Mouse (Mus musculus): Measurements from ENCODE around the gene Lmntd2. TPM values are rescaled to one million over a fixed set of nuclear protein-coding genes. Genes with fewer than 3 reads are reported as not detected.

Gene Lmntd2
- polyA plus RNA-seq, 1 experiment from 2014 or later: 4.0 TPM

- peak within 1 kb of the TSS; percentile 92 for H3K27ac ChIP-seq (ENCODE audit: low read length)
- peak within 1 kb of the TSS; percentile 79 for H3K4me2 ChIP-seq (ENCODE audit: low read depth, low read length)
- under 1% methylated on average over 76 of the region's 76 CpGs for WGBS
- H3K4me3 ChIP-seq (ENCODE audit: low read length): peak within 1 kb of the TSS; percentile 82
- peaks cover 7% of the 10 kb centered on the region; the same call in 1 of the 2 replicates for H3K36me3 ChIP-seq (ENCODE audit: control insufficient read depth, insufficient read depth, low read length)
- peak; percentile 94 for ATAC-seq
- peaks cover 8% of the 10 kb centered on the region for H3K4me1 ChIP-seq (ENCODE audit: control insufficient read depth, insufficient read depth, low read length)
- peak within 1 kb of the TSS; percentile 98 for H3K9ac ChIP-seq (ENCODE audit: low read depth, low read length)
- no peaks in the 10 kb centered on the region for H3K27me3 ChIP-seq (replicated peaks; ENCODE audit: control insufficient read depth, insufficient read depth, low read length)
- no peaks in the 10 kb centered on the region for H3K9me3 ChIP-seq (ENCODE audit: control insufficient read depth, low read length)
These were observed 14.6 kb upstream of the Lmntd2 start, which contains the start of gene Phrf1 for GRCm38 (mm10) chr7:141228279-141229067. Gene Phrf1, plus strand, starts transcription at chr7:141228784.

- no peaks in the 10 kb centered on the region for H3K27me3 ChIP-seq (replicated peaks; ENCODE audit: control insufficient read depth, insufficient read depth, low read length)
- peaks cover 11% of the 10 kb centered on the region for H3K4me1 ChIP-seq (ENCODE audit: control insufficient read depth, insufficient read depth, low read length)
- 79% methylated on average over 4 of the region's 4 CpGs for WGBS
- 0 out of 2 replicates have a peak overlapping the region, but pooled peaks have one; percentile 15 for H3K9ac ChIP-seq (ENCODE audit: low read depth, low read length)
- no peak overlapping the region for H3K4me2 ChIP-seq (ENCODE audit: low read depth, low read length)
- no peaks in the 10 kb centered on the region for H3K9me3 ChIP-seq (ENCODE audit: control insufficient read depth, low read length)
- no peak overlapping the region for H3K4me3 ChIP-seq (ENCODE audit: low read length)
- H3K36me3 ChIP-seq (ENCODE audit: control insufficient read depth, insufficient read depth, low read length): peaks cover 4% of the 10 kb centered on the region; the same call in 1 of the 2 replicates
- ATAC-seq: peak; percentile 16; the same call in 1 of the 2 replicates
- H3K27ac ChIP-seq (ENCODE audit: low read length): no peak overlapping the region
These were observed 13.9 kb upstream of the Lmntd2 start for GRCm38 (mm10) chr7:141227796-141228195.

GRCm38 (mm10) chr7:141226535-141226934, 12.7 kb upstream of the Lmntd2 start:
- Histone ChIP-seq H3K4me1 (ENCODE audit: control insufficient read depth, insufficient read depth, low read length) (peaks cover 19% of the 10 kb centered on the region), H3K36me3 (ENCODE audit: control insufficient read depth, insufficient read depth, low read length) (no peaks in the 10 kb centered on the region), H3K27me3 (replicated peaks; ENCODE audit: control insufficient read depth, insufficient read depth, low read length) (no peaks in the 10 kb centered on the region), H3K4me2 (ENCODE audit: low read depth, low read length) (no peak overlapping the region), H3K27ac (ENCODE audit: low read length) (no peak overlapping the region), H3K9ac (ENCODE audit: low read depth, low read length) (no peak overlapping the region), H3K4me3 (ENCODE audit: low read length) (no peak overlapping the region), H3K9me3 (ENCODE audit: control insufficient read depth, low read length) (no peaks in the 10 kb centered on the region)
- no peak for ATAC-seq
- WGBS: 78% methylated on average over 6 of the region's 6 CpGs

- H3K4me2 ChIP-seq (ENCODE audit: low read depth, low read length): no peak overlapping the region
- peaks cover 4% of the 10 kb centered on the region; the same call in 1 of the 2 replicates for H3K36me3 ChIP-seq (ENCODE audit: control insufficient read depth, insufficient read depth, low read length)
- no peaks in the 10 kb centered on the region for H3K9me3 ChIP-seq (ENCODE audit: control insufficient read depth, low read length)
- H3K4me3 ChIP-seq (ENCODE audit: low read length): no peak overlapping the region
- no peaks in the 10 kb centered on the region for H3K27me3 ChIP-seq (replicated peaks; ENCODE audit: control insufficient read depth, insufficient read depth, low read length)
- peak overlapping the region; percentile 54 for H3K9ac ChIP-seq (ENCODE audit: low read depth, low read length)
- 80% methylated on average over 4 of the region's 4 CpGs for WGBS
- H3K27ac ChIP-seq (ENCODE audit: low read length): peak overlapping the region; percentile 93
- no peak for ATAC-seq
- peaks cover 37% of the 10 kb centered on the region for H3K4me1 ChIP-seq (ENCODE audit: control insufficient read depth, insufficient read depth, low read length)
These were observed 8.9 kb upstream of the Lmntd2 start for GRCm38 (mm10) chr7:141222696-141223215.

GRCm38 (mm10) chr7:141222126-141222467, 8.2 kb upstream of the Lmntd2 start:
- Histone ChIP-seq H3K4me1 (ENCODE audit: control insufficient read depth, insufficient read depth, low read length) (peaks cover 43% of the 10 kb centered on the region), H3K27ac (ENCODE audit: low read length) (peak overlapping the region; percentile 93), H3K4me3 (ENCODE audit: low read length) (peak overlapping the region; percentile 31), H3K9me3 (ENCODE audit: control insufficient read depth, low read length) (no peaks in the 10 kb centered on the region), H3K36me3 (ENCODE audit: control insufficient read depth, insufficient read depth, low read length) (peaks cover 4% of the 10 kb centered on the region; the same call in 1 of the 2 replicates), H3K27me3 (replicated peaks; ENCODE audit: control insufficient read depth, insufficient read depth, low read length) (no peaks in the 10 kb centered on the region), H3K9ac (ENCODE audit: low read depth, low read length) (peak overlapping the region; percentile 54), H3K4me2 (ENCODE audit: low read depth, low read length) (peak overlapping the region; percentile 52)
- WGBS: 8% methylated on average over 8 of the region's 8 CpGs
- ATAC-seq: no peak

DNA sequence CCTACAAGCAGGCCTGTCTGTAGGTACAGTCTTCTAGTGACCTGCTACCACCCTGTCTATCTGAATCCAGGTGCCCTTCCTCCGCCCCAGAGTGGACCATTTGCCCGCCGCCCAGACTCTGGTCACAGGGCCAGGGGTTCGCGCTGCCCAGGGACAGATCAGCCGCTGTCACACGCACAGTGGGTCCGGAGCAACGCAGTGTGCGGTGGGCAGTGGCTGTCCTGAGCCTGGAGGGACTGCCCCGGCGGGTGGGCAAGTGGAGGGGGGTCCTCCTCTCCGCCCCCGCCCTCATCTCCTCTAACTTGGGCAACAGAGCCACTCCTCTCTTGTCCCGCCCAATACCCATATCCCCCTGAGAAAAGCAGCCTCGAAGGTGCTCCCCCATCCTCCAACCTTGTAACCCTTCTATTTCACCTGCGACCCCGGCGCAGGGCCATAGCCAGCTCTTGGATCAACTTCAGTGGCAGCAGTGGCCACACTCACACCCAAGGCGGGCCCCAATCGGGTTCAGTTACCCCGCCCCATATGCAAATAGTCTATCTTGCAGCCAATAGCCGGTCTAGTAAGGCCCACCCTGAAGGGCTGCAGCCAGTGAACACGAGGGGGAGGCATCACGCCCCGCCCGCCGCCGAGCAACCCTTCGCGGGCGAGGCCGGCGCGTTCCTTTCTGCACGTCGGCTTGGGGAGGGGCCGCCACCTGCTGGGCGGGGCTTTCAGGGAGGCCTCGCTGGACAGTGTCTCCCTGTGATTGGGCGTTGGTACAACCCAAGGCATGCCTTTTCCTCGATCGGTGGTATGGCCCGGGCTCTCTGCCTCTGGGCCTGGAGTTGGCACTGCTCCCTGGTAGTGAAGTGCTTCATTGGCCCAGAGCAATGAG, 7.6 kb upstream of the Lmntd2 start:
- Histone ChIP-seq H3K27ac (ENCODE audit: low read length) (peak overlapping the region; percentile 93), H3K4me1 (ENCODE audit: control insufficient read depth, insufficient read depth, low read length) (peaks cover 49% of the 10 kb centered on the region), H3K4me2 (ENCODE audit: low read depth, low read length) (peak overlapping the region; percentile 87), H3K27me3 (replicated peaks; ENCODE audit: control insufficient read depth, insufficient read depth, low read length) (no peaks in the 10 kb centered on the region), H3K9me3 (ENCODE audit: control insufficient read depth, low read length) (no peaks in the 10 kb centered on the region), H3K4me3 (ENCODE audit: low read length) (peak overlapping the region; percentile 71), H3K9ac (ENCODE audit: low read depth, low read length) (peak overlapping the region; percentile 87), H3K36me3 (ENCODE audit: control insufficient read depth, insufficient read depth, low read length) (peaks cover 4% of the 10 kb centered on the region; the same call in 1 of the 2 replicates)
- ATAC-seq: peak; percentile 96
- 3% methylated on average over 43 of the region's 44 CpGs for WGBS

DNA sequence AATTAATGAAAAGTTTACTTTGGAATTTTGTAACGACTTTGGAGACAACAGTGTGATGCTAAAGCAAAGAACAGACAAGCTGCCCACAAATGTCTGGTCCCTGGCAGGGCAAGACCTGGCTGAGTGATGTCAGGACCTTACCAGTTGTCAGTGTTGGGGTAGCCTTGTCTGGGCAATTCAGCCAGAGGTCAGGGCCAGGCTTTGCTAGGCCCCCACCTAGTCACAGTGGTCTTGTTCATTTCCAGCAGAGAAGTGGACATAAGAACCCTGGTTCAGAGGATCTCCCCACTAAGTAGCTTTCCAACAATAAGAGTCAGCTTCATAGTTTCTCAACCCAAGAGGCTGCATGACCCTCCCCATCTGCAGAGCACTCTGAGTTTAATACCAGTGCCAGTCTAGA, 6.5 kb upstream of the Lmntd2 start:
- Histone ChIP-seq H3K9me3 (ENCODE audit: control insufficient read depth, low read length) (no peaks in the 10 kb centered on the region), H3K27ac (ENCODE audit: low read length) (peak overlapping the region; percentile 85; the same call in 1 of the 2 replicates), H3K36me3 (ENCODE audit: control insufficient read depth, insufficient read depth, low read length) (peaks cover 4% of the 10 kb centered on the region; the same call in 1 of the 2 replicates), H3K27me3 (replicated peaks; ENCODE audit: control insufficient read depth, insufficient read depth, low read length) (no peaks in the 10 kb centered on the region), H3K9ac (ENCODE audit: low read depth, low read length) (peak overlapping the region; percentile 87), H3K4me1 (ENCODE audit: control insufficient read depth, insufficient read depth, low read length) (peaks cover 50% of the 10 kb centered on the region), H3K4me2 (ENCODE audit: low read depth, low read length) (peak overlapping the region; percentile 87), H3K4me3 (ENCODE audit: low read length) (peak overlapping the region; percentile 71)
- no peak for ATAC-seq
- 68% methylated on average over 1 of the region's 1 CpGs for WGBS

- Histone ChIP-seq H3K27ac (ENCODE audit: low read length) (peak overlapping the region; percentile 33), H3K9ac (ENCODE audit: low read depth, low read length) (peak overlapping the region; percentile 31; the same call in 1 of the 2 replicates), H3K4me2 (ENCODE audit: low read depth, low read length) (no peak overlapping the region), H3K4me3 (ENCODE audit: low read length) (no peak overlapping the region; the same call in 1 of the 2 replicates), H3K9me3 (ENCODE audit: control insufficient read depth, low read length) (no peaks in the 10 kb centered on the region), H3K4me1 (ENCODE audit: control insufficient read depth, insufficient read depth, low read length) (peaks cover 57% of the 10 kb centered on the region), H3K36me3 (ENCODE audit: control insufficient read depth, insufficient read depth, low read length) (peaks cover 4% of the 10 kb centered on the region; the same call in 1 of the 2 replicates), H3K27me3 (replicated peaks; ENCODE audit: control insufficient read depth, insufficient read depth, low read length) (no peaks in the 10 kb centered on the region)
- no peak for ATAC-seq
- 71% methylated on average over 1 of the region's 1 CpGs for WGBS
These were observed 5.7 kb upstream of the Lmntd2 start for GRCm38 (mm10) chr7:141219558-141220099.

Measured in intestine, embryonic 16.5 days (tissue).